Mouse (Mus musculus): Measurements from ENCODE around the gene Eid3.

DNA sequence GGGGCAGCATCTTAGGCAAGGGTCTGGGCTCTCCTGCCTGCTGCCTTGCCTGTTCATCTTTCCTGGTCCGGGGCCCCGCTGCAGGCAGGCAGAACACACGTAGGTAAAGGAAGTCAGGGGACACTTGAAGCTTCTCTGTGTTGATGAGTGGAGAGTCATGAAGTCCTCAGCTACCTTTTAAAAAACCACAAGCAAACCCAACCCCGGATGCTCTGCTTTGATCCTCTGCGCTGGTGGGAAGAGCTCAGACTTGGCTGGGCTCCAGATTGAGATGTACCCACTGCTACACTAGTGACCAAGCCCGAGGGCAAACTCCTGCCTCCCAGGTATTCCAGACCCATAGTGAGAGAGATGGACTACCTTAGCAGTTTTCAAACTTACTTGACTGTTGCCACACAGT, 20.9 kb downstream of the Eid3 start:
- TF ChIP-seq CTCF (IDR thresholded peaks at IDR 0.05; ENCODE audit: extremely low read depth, insufficient read depth, insufficient read length, insufficient replicate concordance) (no peak), POLR2A (IDR thresholded peaks at IDR 0.05; ENCODE audit: low read depth, low read length) (no peak)
